Mouse (Mus musculus): ENCODE results near the gene Krtcap3.
"Not testable (repeated sequence)": the region's sequence is repeated elsewhere in the genome, so short reads cannot be mapped to it uniquely, and the experiment has no call there.

Krtcap3 gene

GRCm38 (mm10) chr5:31251541-31252101 lies at the start of gene Krtcap3:
Krtcap3 (plus strand) TSS chr5:31251691.
- in situ Hi-C loops (cut with MboI; ENCODE audit: low sequenced_read_pairs) = no loop called here

- in situ Hi-C loops (cut with MboI; ENCODE audit: low sequenced_read_pairs) = no loop called here
These were observed 49.5 kb upstream of the Krtcap3 start, which contains the start of gene Zfp513 for GRCm38 (mm10) chr5:31201742-31202590. Zfp513 (minus strand) TSS chr5:31202303.

- in situ Hi-C loops (cut with MboI; ENCODE audit: low sequenced_read_pairs) = no loop called here
These were observed 48.6 kb upstream of the Krtcap3 start for GRCm38 (mm10) chr5:31202933-31203332.

GRCm38 (mm10) chr5:31203866-31204265 lies 47.6 kb upstream of the Krtcap3 start:
- in situ Hi-C loops (cut with MboI; ENCODE audit: low sequenced_read_pairs) = no loop called here

- in situ Hi-C loops (cut with MboI; ENCODE audit: low sequenced_read_pairs) = no loop called here
These were observed 47.1 kb upstream of the Krtcap3 start for GRCm38 (mm10) chr5:31204421-31204820.

GRCm38 (mm10) chr5:31216554-31216953 lies 34.9 kb upstream of the Krtcap3 start:
- in situ Hi-C loops (cut with MboI; ENCODE audit: low sequenced_read_pairs) = not testable (repeated sequence)

- in situ Hi-C loops (cut with MboI; ENCODE audit: low sequenced_read_pairs) = no loop called here
These were observed 33.2 kb upstream of the Krtcap3 start for GRCm38 (mm10) chr5:31218294-31218693.

- in situ Hi-C loops (cut with MboI; ENCODE audit: low sequenced_read_pairs) = no loop called here
These were observed 32.4 kb upstream of the Krtcap3 start for GRCm38 (mm10) chr5:31219070-31219469.

GRCm38 (mm10) chr5:31219474-31219873 lies 32.0 kb upstream of the Krtcap3 start:
- in situ Hi-C loops (cut with MboI; ENCODE audit: low sequenced_read_pairs) = no loop called here

GRCm38 (mm10) chr5:31219911-31220447 lies 31.5 kb upstream of the Krtcap3 start:
- in situ Hi-C loops (cut with MboI; ENCODE audit: low sequenced_read_pairs) = no loop called here

GRCm38 (mm10) chr5:31220448-31221303 lies 30.8 kb upstream of the Krtcap3 start, which contains the start of gene Ppm1g:
Ppm1g (minus strand) TSS chr5:31220687.
- in situ Hi-C loops (cut with MboI; ENCODE audit: low sequenced_read_pairs) = no loop called here

GRCm38 (mm10) chr5:31221304-31221945 lies 30.1 kb upstream of the Krtcap3 start:
- in situ Hi-C loops (cut with MboI; ENCODE audit: low sequenced_read_pairs) = no loop called here

- in situ Hi-C loops (cut with MboI; ENCODE audit: low sequenced_read_pairs) = no loop called here
These were observed 28.8 kb upstream of the Krtcap3 start for GRCm38 (mm10) chr5:31222696-31223095.

GRCm38 (mm10) chr5:31226641-31227040 lies 24.9 kb upstream of the Krtcap3 start:
- in situ Hi-C loops (cut with MboI; ENCODE audit: low sequenced_read_pairs) = no loop called here

- in situ Hi-C loops (cut with MboI; ENCODE audit: low sequenced_read_pairs) = no loop called here
These were observed 10.6 kb upstream of the Krtcap3 start, which contains the start of the genes Nrbp1 and Gm9970 for GRCm38 (mm10) chr5:31240637-31241521. Nrbp1 (plus strand) TSS chr5:31240864. Gm9970 (minus strand) TSS chr5:31241232.

- in situ Hi-C loops (cut with MboI; ENCODE audit: low sequenced_read_pairs) = no loop called here
These were observed 9.9 kb upstream of the Krtcap3 start for GRCm38 (mm10) chr5:31241522-31242034.

- in situ Hi-C loops (cut with MboI; ENCODE audit: low sequenced_read_pairs) = no loop called here
These were observed 9.3 kb upstream of the Krtcap3 start for GRCm38 (mm10) chr5:31242191-31242590.

GRCm38 (mm10) chr5:31250716-31251115 lies 775 bp upstream of the Krtcap3 start:
- in situ Hi-C loops (cut with MboI; ENCODE audit: low sequenced_read_pairs) = no loop called here

GRCm38 (mm10) chr5:31252151-31252550 lies 660 bp downstream of the Krtcap3 start:
- in situ Hi-C loops (cut with MboI; ENCODE audit: low sequenced_read_pairs) = no loop called here

All from CH12F3 (cell line).